Mouse (Mus musculus): ENCODE data around the gene Pik3cg. TPM values are rescaled to one million over a fixed set of nuclear protein-coding genes. Genes with fewer than 3 reads are reported as not detected.
"Not testable (repeated sequence)": the region's sequence is repeated elsewhere in the genome, so short reads cannot be mapped to it uniquely, and the experiment has no call there.

Gene Pik3cg
- polyA plus RNA-seq (2015; fragmentation: Nextera tagmentation; extraction: Ambion mirVana) = 3.4 and 4.0 TPM in 2 replicates

DNA sequence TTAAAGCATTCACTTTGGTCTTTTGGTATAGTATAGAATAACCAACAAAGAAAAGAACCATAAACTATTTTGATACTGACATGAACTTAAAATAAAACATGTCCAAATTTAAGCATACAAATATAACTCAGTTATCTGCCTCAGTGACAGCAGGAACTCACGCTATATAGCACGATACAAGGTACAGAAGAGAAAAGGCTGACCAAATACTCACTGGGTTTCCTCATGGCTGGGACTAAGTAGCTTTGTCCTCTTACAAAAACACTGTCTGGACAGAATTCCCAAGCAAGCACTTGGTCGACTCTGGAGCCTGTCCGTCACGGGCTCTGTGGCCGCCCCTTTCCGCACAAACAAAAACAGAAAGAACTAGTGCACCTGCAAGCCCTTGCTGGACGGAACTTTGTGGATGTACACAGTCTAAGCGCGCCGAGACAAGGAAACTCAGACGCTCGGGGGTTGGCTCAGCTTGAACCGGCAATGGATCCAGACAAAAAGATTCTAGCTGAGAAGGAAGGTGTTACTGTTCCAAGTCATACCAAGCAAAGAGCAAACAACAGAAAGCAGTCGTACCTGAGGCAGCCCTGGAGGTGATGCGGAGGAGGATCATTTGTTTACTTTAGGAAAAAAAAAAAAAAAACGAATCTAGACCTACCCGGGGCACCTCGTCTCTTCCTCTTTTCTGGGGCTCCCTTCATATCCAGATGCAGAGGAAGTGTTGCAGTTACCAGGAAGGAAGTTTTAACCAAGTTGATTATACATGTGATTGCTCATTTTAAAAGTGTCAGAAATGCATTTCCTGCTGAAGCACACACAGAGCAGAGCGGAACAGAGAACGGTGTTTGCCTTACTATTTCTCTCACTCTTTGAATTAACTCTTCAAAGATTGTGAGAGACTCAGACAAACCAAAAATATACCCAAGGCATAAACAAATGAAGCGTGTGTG, at the start of gene Pik3cg:
Gene Pik3cg, minus strand, starts transcription at position 712 of the 944 bp plus-strand sequence.
- 5% methylated on average over 22 of the region's 22 CpGs for WGBS (ENCODE audit: insufficient replicate concordance)
- Histone ChIP-seq H3K9ac (ENCODE audit: low read depth, low read length) (peak within 1 kb of the TSS; percentile 62), H3K9me3 (replicated peaks; ENCODE audit: control insufficient read depth, low read length) (no peaks in the 10 kb centered on the region), H3K27me3 (ENCODE audit: control insufficient read depth, insufficient read depth, low read depth, low read length) (no peaks in the 10 kb centered on the region), H3K36me3 (ENCODE audit: control insufficient read depth, insufficient read depth) (no peaks in the 10 kb centered on the region; the same call in 1 of the 2 replicates), H3K27ac (ENCODE audit: low read length) (peak within 1 kb of the TSS; percentile 54), H3K4me1 (ENCODE audit: control insufficient read depth, low read depth, low read length) (peaks cover 5% of the 10 kb centered on the region; the same call in 1 of the 2 replicates), H3K4me2 (ENCODE audit: low read depth, low read length) (peak within 1 kb of the TSS; percentile 59), H3K4me3 (ENCODE audit: low read depth, low read length) (peak within 1 kb of the TSS; percentile 61)
- ATAC-seq (ENCODE audit: low read depth) = peak; percentile 55

DNA sequence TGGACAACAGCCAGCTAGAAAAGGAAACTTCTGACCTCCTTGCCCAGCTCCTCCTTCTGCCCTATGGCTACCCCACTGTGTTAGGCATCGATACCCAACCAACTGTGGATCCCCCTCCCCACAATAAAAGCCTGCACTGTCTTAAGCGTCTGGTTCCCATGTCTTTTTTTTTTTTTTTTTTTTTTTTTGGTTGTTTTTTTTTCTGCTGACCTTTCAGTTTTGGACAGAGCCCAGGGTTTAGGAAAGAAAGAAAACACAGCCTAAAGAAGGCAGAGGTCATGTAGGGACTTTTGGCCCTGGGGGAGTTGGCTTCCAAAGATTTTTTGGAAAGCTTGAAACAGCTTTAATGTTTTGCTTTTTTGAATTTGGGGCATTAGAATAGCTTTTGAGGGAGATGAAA, 40.0 kb upstream of the Pik3cg start:
- Histone ChIP-seq H3K4me1 (ENCODE audit: control insufficient read depth, low read depth, low read length) (peaks cover 4% of the 10 kb centered on the region), H3K27me3 (ENCODE audit: control insufficient read depth, insufficient read depth, low read depth, low read length) (no peaks in the 10 kb centered on the region), H3K27ac (ENCODE audit: low read length) (no peak overlapping the region), H3K4me2 (ENCODE audit: low read depth, low read length) (no peak overlapping the region), H3K9me3 (replicated peaks; ENCODE audit: control insufficient read depth, low read length) (no peaks in the 10 kb centered on the region), H3K36me3 (ENCODE audit: control insufficient read depth, insufficient read depth) (no peaks in the 10 kb centered on the region), H3K4me3 (ENCODE audit: low read depth, low read length) (no peak overlapping the region), H3K9ac (ENCODE audit: low read depth, low read length) (no peak overlapping the region)
- no peak for ATAC-seq (ENCODE audit: low read depth)
- 42% methylated on average over 2 of the region's 2 CpGs for WGBS (ENCODE audit: insufficient replicate concordance)

DNA sequence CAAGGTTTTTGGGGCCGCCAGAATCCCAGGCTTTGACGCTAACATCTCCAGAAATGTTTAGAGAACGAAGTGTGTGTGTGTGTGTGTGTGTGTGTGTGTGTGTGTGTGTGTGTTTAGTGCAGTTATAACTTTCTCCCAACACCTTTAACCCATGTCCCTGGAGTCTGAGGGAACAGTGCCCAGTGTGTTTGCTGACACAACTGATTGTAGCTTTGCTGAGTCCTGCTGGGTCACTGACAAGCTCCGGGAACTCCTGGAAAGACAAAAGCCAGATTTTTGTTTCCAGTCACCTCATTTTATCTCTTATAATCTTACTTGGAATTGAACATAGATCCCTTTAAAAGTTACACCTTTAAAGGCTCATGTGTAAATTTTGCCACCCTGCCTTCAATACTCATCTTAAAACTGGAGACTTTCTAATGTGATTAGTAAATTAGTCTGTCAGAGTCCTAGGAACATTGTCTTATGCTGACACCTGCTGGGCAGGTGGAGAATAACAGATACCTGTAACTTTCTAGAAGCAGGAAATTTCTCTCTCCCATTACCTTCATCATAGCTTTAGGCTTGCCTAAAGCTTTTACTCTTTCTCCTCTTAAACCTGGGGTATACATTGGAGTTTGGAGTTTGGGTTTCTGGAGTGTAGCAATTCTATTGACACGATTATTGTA, 37.2 kb upstream of the Pik3cg start:
- Histone ChIP-seq H3K9ac (ENCODE audit: low read depth, low read length) (no peak overlapping the region), H3K27ac (ENCODE audit: low read length) (no peak overlapping the region), H3K4me2 (ENCODE audit: low read depth, low read length) (no peak overlapping the region), H3K4me1 (ENCODE audit: control insufficient read depth, low read depth, low read length) (peaks cover 6% of the 10 kb centered on the region), H3K4me3 (ENCODE audit: low read depth, low read length) (no peak overlapping the region), H3K9me3 (replicated peaks; ENCODE audit: control insufficient read depth, low read length) (no peaks in the 10 kb centered on the region), H3K27me3 (ENCODE audit: control insufficient read depth, insufficient read depth, low read depth, low read length) (no peaks in the 10 kb centered on the region), H3K36me3 (ENCODE audit: control insufficient read depth, insufficient read depth) (no peaks in the 10 kb centered on the region)
- ATAC-seq (ENCODE audit: low read depth) = no peak
- WGBS (ENCODE audit: insufficient replicate concordance) = 72% methylated on average over 5 of the region's 5 CpGs

DNA sequence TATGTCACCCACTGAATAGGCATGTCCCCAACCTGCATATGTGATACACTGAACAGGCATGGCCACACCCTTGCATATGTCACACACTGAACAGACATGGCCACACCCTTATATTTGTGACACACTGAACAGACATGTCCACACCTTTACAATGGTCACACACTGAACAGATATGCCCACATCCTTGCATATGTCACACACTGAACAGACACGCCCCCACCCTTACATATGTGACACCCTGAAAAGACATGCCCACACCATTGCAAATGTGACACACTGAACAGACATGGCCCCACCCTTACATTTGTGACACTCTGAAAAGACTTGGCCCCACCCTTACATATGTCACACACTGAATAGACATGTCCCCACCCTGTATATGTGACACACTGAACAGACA, 35.1 kb upstream of the Pik3cg start:
- H3K36me3 ChIP-seq (ENCODE audit: control insufficient read depth, insufficient read depth) = no peaks in the 10 kb centered on the region
- H3K9ac ChIP-seq (ENCODE audit: low read depth, low read length) = no peak overlapping the region
- 75% methylated on average over 1 of the region's 1 CpGs for WGBS (ENCODE audit: insufficient replicate concordance)
- no peaks in the 10 kb centered on the region for H3K9me3 ChIP-seq (replicated peaks; ENCODE audit: control insufficient read depth, low read length)
- no peak overlapping the region for H3K4me2 ChIP-seq (ENCODE audit: low read depth, low read length)
- peaks cover 17% of the 10 kb centered on the region for H3K4me1 ChIP-seq (ENCODE audit: control insufficient read depth, low read depth, low read length)
- no peak for ATAC-seq (ENCODE audit: low read depth)
- H3K27ac ChIP-seq (ENCODE audit: low read length) = no peak overlapping the region
- no peak overlapping the region for H3K4me3 ChIP-seq (ENCODE audit: low read depth, low read length)
- no peaks in the 10 kb centered on the region for H3K27me3 ChIP-seq (ENCODE audit: control insufficient read depth, insufficient read depth, low read depth, low read length)

DNA sequence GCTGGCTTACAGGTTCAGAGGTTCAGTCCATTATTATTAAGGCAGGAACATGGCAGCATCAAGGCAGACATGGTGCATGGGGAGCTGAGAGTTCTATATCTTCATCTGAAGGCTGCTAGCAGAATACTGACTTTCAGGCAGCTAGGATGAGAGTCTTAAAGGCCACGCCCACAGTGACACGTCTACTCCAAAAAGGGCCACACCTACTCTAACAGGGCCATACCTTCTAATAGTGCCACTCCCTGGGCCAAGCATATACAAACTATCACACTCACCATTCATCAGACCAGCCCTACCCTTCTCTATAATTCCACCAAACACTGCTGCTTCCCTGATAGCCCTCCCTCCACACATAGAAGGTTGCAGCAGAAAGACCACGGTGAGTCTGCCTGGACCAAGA, 30.7 kb upstream of the Pik3cg start:
- H3K27me3 ChIP-seq (ENCODE audit: control insufficient read depth, insufficient read depth, low read depth, low read length); H3K4me3 ChIP-seq (ENCODE audit: low read depth, low read length); H3K9ac ChIP-seq (ENCODE audit: low read depth, low read length); H3K4me2 ChIP-seq (ENCODE audit: low read depth, low read length); H3K9me3 ChIP-seq (replicated peaks; ENCODE audit: control insufficient read depth, low read length); H3K36me3 ChIP-seq (ENCODE audit: control insufficient read depth, insufficient read depth); H3K27ac ChIP-seq (ENCODE audit: low read length): not testable (repeated sequence)
- peak; percentile 66 for ATAC-seq (ENCODE audit: low read depth)
- peaks cover 18% of the 10 kb centered on the region for H3K4me1 ChIP-seq (ENCODE audit: control insufficient read depth, low read depth, low read length)
- 49% methylated on average over 3 of the region's 3 CpGs for WGBS (ENCODE audit: insufficient replicate concordance)

DNA sequence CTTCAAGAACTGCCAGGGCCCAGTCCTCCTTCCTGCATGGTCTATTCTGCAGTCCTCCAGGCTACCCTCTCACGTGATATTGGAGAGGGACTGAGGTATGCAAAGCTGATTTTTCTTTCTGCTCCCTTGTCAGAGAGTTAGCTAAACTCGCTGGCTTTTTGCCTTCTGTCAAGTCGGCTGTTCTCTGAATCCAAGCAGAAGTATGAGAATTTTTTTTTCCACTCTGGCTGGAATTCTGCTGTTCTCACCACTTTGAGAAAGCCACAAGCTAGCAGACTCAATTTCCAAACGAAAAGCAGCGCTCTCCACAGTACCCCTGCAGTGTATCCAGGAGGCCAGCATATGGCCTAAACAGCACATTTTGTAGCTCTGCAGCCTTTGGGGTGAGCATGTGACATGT, 30.0 kb upstream of the Pik3cg start:
- H3K9ac ChIP-seq (ENCODE audit: low read depth, low read length) = no peak overlapping the region
- WGBS (ENCODE audit: insufficient replicate concordance) = 68% methylated on average over 5 of the region's 5 CpGs
- ATAC-seq (ENCODE audit: low read depth) = no peak
- no peaks in the 10 kb centered on the region for H3K27me3 ChIP-seq (ENCODE audit: control insufficient read depth, insufficient read depth, low read depth, low read length)
- peaks cover 14% of the 10 kb centered on the region for H3K4me1 ChIP-seq (ENCODE audit: control insufficient read depth, low read depth, low read length)
- no peak overlapping the region for H3K4me2 ChIP-seq (ENCODE audit: low read depth, low read length)
- no peaks in the 10 kb centered on the region for H3K9me3 ChIP-seq (replicated peaks; ENCODE audit: control insufficient read depth, low read length)
- no peaks in the 10 kb centered on the region for H3K36me3 ChIP-seq (ENCODE audit: control insufficient read depth, insufficient read depth)
- H3K4me3 ChIP-seq (ENCODE audit: low read depth, low read length) = no peak overlapping the region
- no peak overlapping the region for H3K27ac ChIP-seq (ENCODE audit: low read length)

DNA sequence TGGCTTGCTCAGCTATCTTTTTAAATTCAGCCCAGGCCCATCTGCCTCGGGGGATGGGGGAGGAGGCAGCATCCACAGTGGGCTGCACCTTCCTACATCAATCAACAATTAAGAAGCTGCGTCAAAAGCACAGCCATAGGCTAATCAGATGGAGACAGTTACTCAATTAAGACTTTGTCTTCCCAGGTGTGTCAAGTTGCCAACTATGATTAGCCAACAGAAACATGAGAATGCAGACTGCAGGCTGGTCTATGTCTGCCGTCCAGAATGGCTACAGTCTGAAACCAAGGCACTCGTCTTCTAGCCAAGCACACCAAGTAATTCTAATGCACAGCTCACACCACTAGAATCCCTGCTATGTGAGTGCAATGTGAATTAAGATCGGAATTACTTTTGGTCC, 29.4 kb upstream of the Pik3cg start:
- WGBS (ENCODE audit: insufficient replicate concordance) = 58% methylated on average over 5 of the region's 5 CpGs
- Histone ChIP-seq H3K4me3 (ENCODE audit: low read depth, low read length) (no peak overlapping the region), H3K27me3 (ENCODE audit: control insufficient read depth, insufficient read depth, low read depth, low read length) (no peaks in the 10 kb centered on the region), H3K9ac (ENCODE audit: low read depth, low read length) (no peak overlapping the region), H3K4me2 (ENCODE audit: low read depth, low read length) (no peak overlapping the region), H3K27ac (ENCODE audit: low read length) (no peak overlapping the region), H3K4me1 (ENCODE audit: control insufficient read depth, low read depth, low read length) (peaks cover 11% of the 10 kb centered on the region), H3K9me3 (replicated peaks; ENCODE audit: control insufficient read depth, low read length) (no peaks in the 10 kb centered on the region), H3K36me3 (ENCODE audit: control insufficient read depth, insufficient read depth) (no peaks in the 10 kb centered on the region)
- no peak for ATAC-seq (ENCODE audit: low read depth)

DNA sequence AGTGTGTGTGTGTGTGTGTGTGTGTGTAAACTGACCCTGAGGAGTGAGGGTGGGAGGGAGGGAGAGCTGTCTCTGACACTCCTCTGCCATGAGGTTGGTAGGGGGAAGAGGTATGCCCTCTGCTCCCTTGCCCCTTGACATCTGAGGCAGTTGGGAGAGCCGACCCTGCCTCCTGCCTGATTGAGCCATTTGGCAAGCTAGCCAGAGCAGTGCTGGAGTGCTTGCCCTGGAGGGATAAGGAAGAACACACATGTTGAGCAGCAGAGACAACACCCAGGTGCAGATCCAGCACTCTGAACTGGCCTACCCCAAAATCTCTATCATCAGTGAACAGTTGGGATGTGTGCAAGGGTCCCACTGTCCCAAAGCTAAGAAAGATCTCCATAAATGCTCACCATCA, 28.7 kb upstream of the Pik3cg start:
- Histone ChIP-seq H3K4me2 (ENCODE audit: low read depth, low read length) (no peak overlapping the region), H3K9ac (ENCODE audit: low read depth, low read length) (no peak overlapping the region), H3K27ac (ENCODE audit: low read length) (no peak overlapping the region), H3K27me3 (ENCODE audit: control insufficient read depth, insufficient read depth, low read depth, low read length) (no peaks in the 10 kb centered on the region), H3K9me3 (replicated peaks; ENCODE audit: control insufficient read depth, low read length) (no peaks in the 10 kb centered on the region), H3K4me3 (ENCODE audit: low read depth, low read length) (no peak overlapping the region), H3K4me1 (ENCODE audit: control insufficient read depth, low read depth, low read length) (peaks cover 18% of the 10 kb centered on the region), H3K36me3 (ENCODE audit: control insufficient read depth, insufficient read depth) (no peaks in the 10 kb centered on the region)
- WGBS (ENCODE audit: insufficient replicate concordance) = 60% methylated on average over 1 of the region's 1 CpGs
- ATAC-seq (ENCODE audit: low read depth) = no peak

DNA sequence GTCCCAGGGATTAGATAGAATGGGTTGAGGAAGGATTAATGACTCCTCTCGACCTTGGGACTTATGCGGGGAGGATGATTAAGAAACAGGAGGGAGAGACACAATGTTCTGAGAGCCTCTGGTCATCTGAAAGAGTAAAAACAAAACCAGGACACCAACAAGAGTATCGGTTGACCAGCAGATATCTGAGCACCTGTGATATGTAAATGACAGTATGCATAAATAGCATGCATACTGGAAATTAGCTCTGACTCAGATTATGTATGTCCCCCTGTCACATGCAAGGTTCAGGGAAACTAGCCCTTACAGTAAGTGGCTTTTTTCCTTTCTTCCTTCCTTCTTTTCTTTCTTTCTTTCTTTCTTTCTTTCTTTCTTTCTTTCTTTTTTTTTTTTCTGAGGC, 28.0 kb upstream of the Pik3cg start:
- H3K4me1 ChIP-seq (ENCODE audit: control insufficient read depth, low read depth, low read length) = peaks cover 21% of the 10 kb centered on the region
- no peak overlapping the region for H3K27ac ChIP-seq (ENCODE audit: low read length)
- no peak overlapping the region for H3K9ac ChIP-seq (ENCODE audit: low read depth, low read length)
- H3K36me3 ChIP-seq (ENCODE audit: control insufficient read depth, insufficient read depth) = no peaks in the 10 kb centered on the region
- no peak overlapping the region for H3K4me2 ChIP-seq (ENCODE audit: low read depth, low read length)
- no peak overlapping the region for H3K4me3 ChIP-seq (ENCODE audit: low read depth, low read length)
- no peak for ATAC-seq (ENCODE audit: low read depth)
- no peaks in the 10 kb centered on the region for H3K9me3 ChIP-seq (replicated peaks; ENCODE audit: control insufficient read depth, low read length)
- WGBS (ENCODE audit: insufficient replicate concordance) = 70% methylated on average over 3 of the region's 3 CpGs
- H3K27me3 ChIP-seq (ENCODE audit: control insufficient read depth, insufficient read depth, low read depth, low read length) = no peaks in the 10 kb centered on the region

Data from liver, embryonic 16.5 days (tissue).